Mouse (Mus musculus): ENCODE measurements around the gene Cdca5. TPM values are rescaled to one million over a fixed set of nuclear protein-coding genes. Genes with fewer than 3 reads are reported as not detected.
"Not testable (repeated sequence)": the region's sequence is repeated elsewhere in the genome, so short reads cannot be mapped to it uniquely, and the experiment has no call there.

Cdca5 gene
- total RNA-seq, 1 experiment from 2014 or later, result 0.35 TPM

DNA sequence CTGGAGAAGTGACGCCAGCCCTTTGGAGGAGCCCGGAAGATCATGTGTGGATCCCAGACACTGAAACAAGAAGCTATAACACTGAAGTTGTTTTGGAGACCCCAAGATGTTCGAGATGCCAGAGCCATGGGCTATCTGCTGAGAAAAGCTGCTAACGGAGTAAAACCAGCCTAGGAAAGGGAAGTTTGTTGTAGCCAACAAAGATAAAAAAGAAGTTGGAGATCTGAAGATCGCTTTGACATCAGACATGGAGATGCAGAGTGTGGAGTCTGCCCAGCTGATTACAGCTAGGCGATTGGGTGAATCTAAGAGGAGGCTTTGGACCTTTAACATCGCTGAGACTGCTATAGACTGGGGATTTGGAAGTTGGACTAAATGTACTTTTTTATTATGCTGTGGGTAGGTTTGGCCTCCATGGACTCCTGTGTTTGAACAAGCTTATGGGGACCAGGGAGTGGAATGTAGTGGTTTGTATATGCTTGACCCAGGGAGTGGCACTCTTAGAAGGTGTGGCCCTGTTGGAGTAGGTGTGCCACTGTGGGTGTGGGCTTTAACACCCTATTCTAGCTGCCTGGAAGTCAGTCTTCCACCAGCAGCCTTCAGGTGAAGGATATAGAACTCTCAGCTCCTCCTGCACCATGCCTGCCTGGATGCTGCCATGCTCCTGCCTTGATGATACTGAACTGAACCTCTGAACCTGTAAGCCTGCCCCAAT, 45.8 kb downstream of the Cdca5 start:
- not testable (repeated sequence) for ATAC-seq (ENCODE audit: extremely low read depth, insufficient number of reproducible peaks, low FRiP score, poor library complexity, severe bottlenecking)

- no peak for ATAC-seq (ENCODE audit: extremely low read depth, insufficient number of reproducible peaks, low FRiP score, poor library complexity, severe bottlenecking)
Observed at GRCm38 (mm10) chr19:6132171-6132827, 47.5 kb downstream of the Cdca5 start.

GRCm38 (mm10) chr19:6133197-6133596, 48.4 kb downstream of the Cdca5 start:
- not testable (repeated sequence) for ATAC-seq (ENCODE audit: extremely low read depth, insufficient number of reproducible peaks, low FRiP score, poor library complexity, severe bottlenecking)

- no peak for ATAC-seq (ENCODE audit: extremely low read depth, insufficient number of reproducible peaks, low FRiP score, poor library complexity, severe bottlenecking)
Observed at GRCm38 (mm10) chr19:6136397-6136796, 51.6 kb downstream of the Cdca5 start.

DNA sequence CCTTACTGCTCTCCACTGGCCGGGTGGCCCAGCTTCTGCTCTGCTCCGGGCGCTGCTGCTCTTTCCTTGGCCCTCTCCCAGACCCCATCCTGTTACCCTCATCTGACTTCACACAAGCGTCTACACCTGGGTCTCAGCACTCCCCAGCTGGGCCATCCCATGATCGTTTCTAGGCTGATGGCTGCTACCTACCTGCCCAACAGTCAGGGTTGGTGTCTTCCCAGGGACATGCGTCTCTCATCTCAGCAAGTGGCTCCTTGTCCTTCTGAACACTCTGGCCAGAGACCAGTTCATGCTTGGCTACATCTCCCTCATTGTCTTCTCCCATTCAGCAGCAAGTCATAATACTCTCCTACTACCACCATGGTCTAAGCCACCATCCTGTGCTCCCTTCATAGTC, 54.9 kb downstream of the Cdca5 start:
- no peak for ATAC-seq (ENCODE audit: extremely low read depth, insufficient number of reproducible peaks, low FRiP score, poor library complexity, severe bottlenecking)

GRCm38 (mm10) chr19:6140374-6140677, 55.5 kb downstream of the Cdca5 start:
- ATAC-seq (ENCODE audit: extremely low read depth, insufficient number of reproducible peaks, low FRiP score, poor library complexity, severe bottlenecking), result no peak

DNA sequence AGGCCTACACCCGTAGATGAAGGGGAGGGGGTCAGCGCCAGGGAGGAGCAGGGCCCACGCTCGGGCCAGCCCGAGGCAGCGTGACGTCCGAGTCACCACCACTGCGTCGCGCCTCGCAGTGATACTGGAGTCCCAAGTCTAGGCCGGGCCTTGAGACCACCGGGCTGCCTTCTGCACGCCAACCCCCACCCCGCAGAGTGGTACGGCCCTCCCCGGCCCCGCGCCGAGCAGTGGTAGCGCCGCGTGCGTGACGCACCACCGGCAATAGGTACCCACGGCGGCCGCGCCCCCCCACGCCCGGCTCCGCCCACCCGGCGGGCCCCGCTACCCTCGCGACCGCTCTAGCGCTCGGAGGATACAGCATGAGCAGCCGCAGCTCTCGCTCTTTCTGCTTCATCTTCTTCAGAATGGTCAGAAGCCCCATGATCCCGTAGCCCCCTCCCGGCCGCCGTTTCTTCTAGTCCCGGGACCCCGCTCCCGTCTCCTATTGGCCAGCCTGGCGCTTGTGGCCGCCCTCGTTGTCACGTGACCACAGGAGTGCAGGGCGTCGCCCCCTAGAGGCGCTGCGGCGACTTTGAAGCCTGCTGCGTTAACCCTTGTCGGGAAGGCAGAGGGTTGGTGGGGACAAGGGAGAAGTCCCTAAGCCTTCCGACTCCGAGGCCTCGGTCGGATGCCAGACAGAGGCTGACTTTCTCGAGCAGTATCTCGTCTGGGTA, 56.1 kb downstream of the Cdca5 start, which contains the start of gene Batf2:
Gene Batf2, plus strand, starts transcription at position 306 of the 716 bp plus-strand sequence.
- peak; percentile 80 for ATAC-seq (ENCODE audit: extremely low read depth, insufficient number of reproducible peaks, low FRiP score, poor library complexity, severe bottlenecking)

DNA sequence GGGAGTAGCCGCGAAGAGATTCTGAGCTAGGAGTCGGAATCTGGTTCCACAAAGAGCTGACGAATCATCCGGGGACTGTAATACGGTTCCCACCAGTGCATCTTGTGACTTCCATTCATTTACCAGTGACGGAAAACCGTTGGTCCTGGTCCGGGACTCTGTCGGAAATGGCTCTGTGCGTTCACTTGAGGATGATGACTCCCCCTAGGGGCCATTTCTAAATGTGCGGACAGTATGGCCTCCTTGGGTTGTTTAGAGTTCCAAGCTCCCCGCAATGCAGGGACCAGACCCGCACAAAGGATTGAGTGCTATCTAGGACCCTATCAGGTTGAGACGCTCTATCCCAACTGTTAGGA, 56.6 kb downstream of the Cdca5 start, which contains the start of gene Arl2:
Gene Arl2, minus strand, starts transcription at position 155 of the 356 bp plus-strand sequence.
- peak; percentile 58 for ATAC-seq (ENCODE audit: extremely low read depth, insufficient number of reproducible peaks, low FRiP score, poor library complexity, severe bottlenecking)

Other genes starting within 250 kb of the Cdca5 start
- 32.9 and 38.6 TPM in 2 replicates for gene Frmd8, start 209.7 kb upstream of the Cdca5 start, total RNA-seq (2017)
- 56.6 and 64.7 TPM in 2 replicates for gene Slc25a45, start 207.2 kb upstream of the Cdca5 start, total RNA-seq (2017)
- 1.4 and 1.5 TPM in 2 replicates for gene Tigd3, start 190.8 kb upstream of the Cdca5 start, total RNA-seq (2017)
- gene Dpf2, start 172.0 kb upstream of the Cdca5 start, total RNA-seq (2017), result 80.0 and 104 TPM in 2 replicates
- gene Cdc42ep2, start 160.2 kb upstream of the Cdca5 start, total RNA-seq (2017), result 3.8 and 4.8 TPM in 2 replicates
- gene Pola2, start 120.8 kb upstream of the Cdca5 start, total RNA-seq (2017), result 32.8 and 36.8 TPM in 2 replicates
- gene Slc22a20, start 98.8 kb upstream of the Cdca5 start, total RNA-seq (2017), result 0.47 and 1.1 TPM in 2 replicates
- 142 and 147 TPM in 2 replicates for gene Capn1, start 69.1 kb upstream of the Cdca5 start, total RNA-seq (2017)
- 42.1 and 45.3 TPM in 2 replicates for gene Syvn1, start 38.4 kb upstream of the Cdca5 start, total RNA-seq (2017)
- gene Mrpl49, start 27.2 kb upstream of the Cdca5 start, total RNA-seq (2017), result 28.7 and 29.2 TPM in 2 replicates
- 2,994 and 3,021 TPM in 2 replicates for gene Fau, start 27.1 kb upstream of the Cdca5 start, total RNA-seq (2017)
- gene Znhit2, start 23.8 kb upstream of the Cdca5 start, total RNA-seq (2017), result 18.4 and 20.3 TPM in 2 replicates
- 5.6 and 8.1 TPM in 2 replicates for gene Tm7sf2, start 16.6 kb upstream of the Cdca5 start, total RNA-seq (2017)
- gene Vps51, start 7.8 kb upstream of the Cdca5 start, total RNA-seq (2017), result 67.0 and 73.7 TPM in 2 replicates
- gene Tmem262, start 5.0 kb upstream of the Cdca5 start, total RNA-seq (2017), result 1.5 TPM in 1 of 2 replicates, not detected in the other
- gene Gm28374, start 2.7 kb upstream of the Cdca5 start, total RNA-seq (2017), result 0.74 TPM in 1 of 2 replicates, not detected in the other
- 51.9 and 52.8 TPM in 2 replicates for gene Zfpl1, start within 50 bp of the Cdca5 start, total RNA-seq (2017)
- gene AC131692.1, start 9.4 kb downstream of the Cdca5 start, total RNA-seq (2017), result not detected in 2 replicates
- gene Naaladl1, start 20.8 kb downstream of the Cdca5 start, total RNA-seq (2017), result not detected in 2 replicates
- gene Sac3d1, start 33.7 kb downstream of the Cdca5 start, total RNA-seq (2017), result 2.2 and 3.1 TPM in 2 replicates
- 9.1 and 9.8 TPM in 2 replicates for gene Snx15, start 43.3 kb downstream of the Cdca5 start, total RNA-seq (2017)
- gene Batf2, start 56.0 kb downstream of the Cdca5 start, total RNA-seq (2017), result 1.2 TPM in 1 of 2 replicates, not detected in the other
- gene Arl2, start 56.6 kb downstream of the Cdca5 start, total RNA-seq (2017), result 14.0 and 15.2 TPM in 2 replicates
- not detected in 2 replicates for gene Majin, start 99.4 kb downstream of the Cdca5 start, total RNA-seq (2017)
- gene Gpha2, start 141.4 kb downstream of the Cdca5 start, total RNA-seq (2017), result not detected in 2 replicates
- gene Ppp2r5b, start 150.9 kb downstream of the Cdca5 start, total RNA-seq (2017), result 21.8 and 22.1 TPM in 2 replicates
- 43.0 and 49.3 TPM in 2 replicates for gene Atg2a, start 156.7 kb downstream of the Cdca5 start, total RNA-seq (2017)
- 126 and 148 TPM in 2 replicates for gene Ehd1, start 191.7 kb downstream of the Cdca5 start, total RNA-seq (2017)
- 4.4 and 10.9 TPM in 2 replicates for gene Cdc42bpg, start 221.5 kb downstream of the Cdca5 start, total RNA-seq (2017)
- 29.5 and 33.6 TPM in 2 replicates for gene Men1, start 250.0 kb downstream of the Cdca5 start, total RNA-seq (2017)

Measured in neutrophil, adult 5-6 weeks (primary cell).